Mouse (Mus musculus) intestine, postnatal 0 days (tissue): Measurements from ENCODE around the gene Rsph6a. TPM values are rescaled to one million over a fixed set of nuclear protein-coding genes. Genes with fewer than 3 reads are reported as not detected.
A peak's percentile ranks its signal among the peaks of the same experiment; 100 is the strongest.

Experiments
- ATAC-seq: fragments of 200-750 bp; cut with Nextera tagmentation; 2 replicates; pipeline ENCODE4 v1.8.0; 2017; ENCODE audit warnings: mild to moderate bottlenecking, moderate TSS enrichment, moderate library complexity
- H3K27ac ChIP-seq: fragments of 300-500 bp; sonication (generic); 2 replicates; pipeline ENCODE4 v1.5.1; 2014; ENCODE audit warnings: mild to moderate bottlenecking, low read depth, low read length, moderate library complexity
- H3K27me3 ChIP-seq: fragments of 300-500 bp; sonication (generic); replicated peaks from 2 replicates; pipeline ENCODE4 v1.6.1; 2014; ENCODE audit warnings: low read length, mixed read lengths; ENCODE audit not compliant: control insufficient read depth, insufficient read depth
- H3K36me3 ChIP-seq: fragments of 300-500 bp; sonication (generic); 2 replicates; pipeline ENCODE4 v1.6.1; 2014; ENCODE audit warnings: mild to moderate bottlenecking, moderate library complexity; ENCODE audit not compliant: control insufficient read depth, insufficient read depth
- H3K4me1 ChIP-seq: fragments of 300-500 bp; sonication (generic); replicated peaks from 2 replicates; pipeline ENCODE4 v1.6.1; 2014; ENCODE audit warnings: antibody characterized with exemption, low read length, mixed read lengths; ENCODE audit not compliant: control insufficient read depth, insufficient read depth
- H3K4me2 ChIP-seq: fragments of 300-500 bp; sonication (generic); replicated peaks from 2 replicates; pipeline ENCODE4 v1.6.1; 2014; ENCODE audit warnings: low read depth, mild to moderate bottlenecking, moderate library complexity
- H3K4me3 ChIP-seq: fragments of 300-500 bp; sonication (generic); 2 replicates; pipeline ENCODE4 v1.5.1; 2014; ENCODE audit warnings: low read depth, low read length
- H3K9ac ChIP-seq: fragments of 300-500 bp; sonication (generic); 2 replicates; pipeline ENCODE4 v1.6.1; 2014; ENCODE audit warnings: mild to moderate bottlenecking, low read depth, low read length
- H3K9me3 ChIP-seq: fragments of 300-500 bp; sonication (generic); 2 replicates; pipeline ENCODE4 v1.6.1; 2016; ENCODE audit warnings: mixed run types; ENCODE audit not compliant: control insufficient read depth
- CTCF ChIP-seq: sonication (generic); IDR thresholded peaks from 2 replicates; pipeline ENCODE4 v1.5.1; 2016; ENCODE audit warnings: low read depth, mild to moderate bottlenecking, control low read depth, antibody characterized with exemption, moderate library complexity
- WGBS: fragments of 180-500 bp; shearing (Covaris S2); extraction: QIAGEN DNeasy Blood & Tissue Kit; methylation state at CpG from one replicate; pipeline ENCODE4 v1.1.7; 2014; 5-methylcytosine and 5-hydroxymethylcytosine counted together
- polyA plus RNA-seq: library from polyadenylated mRNA; unstranded; fragments of >200 nt; fragmentation: Nextera tagmentation; extraction: Ambion mirVana; gene quantifications from 2 replicates; pipeline ENCODE4 v1.2.1, GENCODE M21; 2015

Rsph6a gene
- polyA plus RNA-seq, 1 experiment from 2014 or later: not detected

DNA sequence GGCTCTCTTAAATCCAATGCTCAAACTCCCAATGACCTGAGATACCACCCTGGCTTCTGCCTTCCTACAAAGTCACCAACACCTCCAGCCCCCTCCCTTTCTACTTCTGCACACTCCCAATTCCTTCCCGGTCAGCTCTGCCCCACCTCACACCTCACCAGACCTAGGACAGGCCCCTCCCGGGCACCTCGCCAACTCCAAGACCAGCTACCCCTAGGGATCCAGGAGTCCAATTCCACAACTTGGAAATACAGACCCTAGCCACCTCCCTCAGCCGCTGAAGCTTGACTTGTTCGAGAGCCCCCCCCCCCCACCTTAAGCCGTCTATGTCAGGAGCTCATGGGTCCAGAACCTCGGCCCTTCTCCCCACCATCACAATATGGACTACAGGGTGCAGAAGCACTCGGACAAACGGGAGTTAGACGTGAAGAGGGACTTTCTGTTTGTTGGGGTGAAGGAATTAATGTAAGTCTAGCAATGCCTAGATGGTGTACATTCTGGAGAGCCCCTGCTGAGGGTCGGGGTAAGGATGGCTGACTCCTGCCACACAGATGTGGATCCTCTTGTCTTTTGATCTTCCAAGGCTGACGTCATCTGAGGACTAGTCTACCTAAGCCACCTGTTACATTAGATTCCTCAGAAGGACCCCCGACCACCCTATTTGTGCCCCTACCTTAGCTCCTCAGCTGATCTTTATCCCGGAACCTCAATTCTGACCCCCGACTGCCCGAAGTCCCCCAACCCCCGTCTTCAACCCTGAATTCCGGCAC lies 32.1 kb upstream of the Rsph6a start:
- no peak for ATAC-seq
- peak overlapping the region; percentile 85 for H3K4me2 ChIP-seq
- peak overlapping the region; percentile 28; the same call in 1 of the 2 replicates for H3K9ac ChIP-seq
- no peak overlapping the region; the same call in 1 of the 2 replicates for H3K27ac ChIP-seq
- WGBS: 33% methylated on average over 18 of the region's 18 CpGs
- H3K4me3 ChIP-seq: peak overlapping the region; percentile 83
- H3K36me3 ChIP-seq: no peaks in the 10 kb centered on the region
- no peaks in the 10 kb centered on the region for H3K9me3 ChIP-seq
- H3K27me3 ChIP-seq: peaks cover 9% of the 10 kb centered on the region; the same call in 1 of the 2 replicates
- peaks cover 6% of the 10 kb centered on the region; the same call in 1 of the 2 replicates for H3K4me1 ChIP-seq
- TF ChIP-seq CTCF: no peak

DNA sequence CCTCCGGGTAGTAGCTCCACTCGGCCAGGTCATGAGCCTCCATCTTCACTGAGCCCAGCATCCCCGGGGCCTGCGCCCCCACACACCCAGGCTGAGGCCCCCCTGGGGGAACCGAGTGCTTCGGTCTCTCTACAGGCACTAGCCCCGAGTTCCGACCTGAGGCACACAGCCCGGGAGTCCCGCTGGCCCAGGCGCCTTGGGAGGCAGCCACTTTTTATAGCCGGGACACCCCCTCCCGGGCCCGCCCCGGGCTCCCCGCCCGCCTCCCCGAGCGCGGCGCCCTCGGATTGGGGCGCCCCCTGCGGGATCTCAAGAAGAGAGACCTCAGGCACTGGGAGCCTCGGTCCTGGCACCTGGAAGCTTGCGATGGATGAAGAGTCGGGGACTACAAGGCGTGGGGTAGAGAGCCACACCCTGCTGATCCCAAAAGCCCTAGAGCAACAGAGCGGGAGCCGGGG lies 31.1 kb upstream of the Rsph6a start, which contains the start of gene Foxa3:
Gene Foxa3 (minus strand): TSS at position 182 of the 458 bp plus-strand sequence.
- H3K4me2 ChIP-seq: peak within 1 kb of the TSS; percentile 85
- 2% methylated on average over 30 of the region's 30 CpGs for WGBS
- H3K4me3 ChIP-seq: peak within 1 kb of the TSS; percentile 83

DNA sequence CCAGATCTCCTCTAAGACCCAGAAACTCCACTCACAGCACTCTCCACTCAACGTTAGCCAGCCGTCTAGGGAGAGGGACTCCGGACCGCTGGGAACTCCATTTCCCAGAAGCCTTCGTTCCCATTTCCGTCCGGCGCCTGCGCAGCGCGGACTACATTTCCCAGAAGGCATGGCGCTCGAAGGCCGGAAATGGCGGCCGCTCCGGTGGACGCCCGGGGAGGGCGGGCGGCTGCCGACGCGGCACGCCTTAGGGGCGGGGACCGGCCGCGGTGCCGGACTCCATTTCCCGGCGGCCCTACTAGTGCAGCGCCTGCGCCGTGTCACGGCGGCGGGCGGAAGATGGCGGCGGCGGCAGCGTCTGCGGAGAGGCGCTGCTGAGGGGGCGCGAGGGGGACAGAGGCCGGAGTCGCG lies 30.4 kb upstream of the Rsph6a start, which contains the start of gene Sympk:
Gene Sympk (plus strand): TSS at position 282 of the 411 bp plus-strand sequence.
- WGBS: under 1% methylated on average over 49 of the region's 50 CpGs
- Histone ChIP-seq H3K4me2 (peak within 1 kb of the TSS; percentile 85), H3K9me3 (no peaks in the 10 kb centered on the region), H3K4me1 (peaks cover 6% of the 10 kb centered on the region; the same call in 1 of the 2 replicates), H3K27ac (peak within 1 kb of the TSS; percentile 23; the same call in 1 of the 2 replicates), H3K36me3 (peaks cover 6% of the 10 kb centered on the region; the same call in 1 of the 2 replicates), H3K27me3 (peaks cover 9% of the 10 kb centered on the region; the same call in 1 of the 2 replicates), H3K9ac (peak within 1 kb of the TSS; percentile 79), H3K4me3 (peak within 1 kb of the TSS; percentile 83)
- TF ChIP-seq CTCF: no peak
- ATAC-seq: peak; percentile 92

More for the DNA sequence above, 31.1 kb upstream of the Rsph6a start, which contains the start of gene Foxa3:
- peak within 1 kb of the TSS; percentile 23; the same call in 1 of the 2 replicates for H3K27ac ChIP-seq
- H3K9ac ChIP-seq: peak within 1 kb of the TSS; percentile 79
- peak; percentile 67 for TF ChIP-seq CTCF
- peak; percentile 60 for ATAC-seq
- peaks cover 6% of the 10 kb centered on the region; the same call in 1 of the 2 replicates for H3K4me1 ChIP-seq
- H3K9me3 ChIP-seq: no peaks in the 10 kb centered on the region
- no peaks in the 10 kb centered on the region for H3K36me3 ChIP-seq
- peaks cover 9% of the 10 kb centered on the region; the same call in 1 of the 2 replicates for H3K27me3 ChIP-seq

DNA sequence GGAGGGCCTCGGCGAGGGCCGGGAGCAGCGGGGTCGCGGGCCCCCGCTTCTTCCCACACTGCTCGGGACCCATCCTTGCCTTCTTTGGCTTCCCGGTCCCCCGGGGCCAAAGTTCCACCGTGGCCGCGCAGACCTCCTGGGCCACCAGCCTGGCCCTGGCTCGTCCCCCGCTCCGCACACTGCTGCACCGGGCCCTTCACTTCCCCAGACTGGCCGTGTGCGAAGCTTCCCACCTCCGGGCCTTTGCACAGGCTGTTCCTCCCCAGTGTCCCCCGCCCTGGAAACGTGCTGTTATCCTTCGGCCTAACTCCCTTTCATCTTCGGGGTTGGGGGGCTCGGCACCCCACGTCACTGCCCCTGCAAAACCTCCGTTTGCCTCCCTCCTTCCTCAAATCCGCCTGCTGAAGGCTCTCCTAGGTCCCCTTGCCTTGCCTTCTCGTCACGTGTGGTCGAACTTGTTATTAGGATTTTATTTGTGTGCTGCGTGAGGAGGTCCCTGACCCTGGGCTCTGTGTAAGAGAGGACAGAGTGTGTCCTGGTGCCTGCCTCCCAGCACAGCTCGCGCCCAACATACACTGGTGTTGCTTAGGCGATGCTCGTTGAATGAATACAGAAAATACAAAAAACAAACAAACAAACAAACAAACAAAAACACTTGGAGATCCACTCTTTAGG lies 29.8 kb upstream of the Rsph6a start:
- peak overlapping the region; percentile 85 for H3K4me2 ChIP-seq
- peak overlapping the region; percentile 23; the same call in 1 of the 2 replicates for H3K27ac ChIP-seq
- H3K9me3 ChIP-seq: no peaks in the 10 kb centered on the region
- peak overlapping the region; percentile 79 for H3K9ac ChIP-seq
- TF ChIP-seq CTCF: no peak
- peak overlapping the region; percentile 83 for H3K4me3 ChIP-seq
- peaks cover 6% of the 10 kb centered on the region; the same call in 1 of the 2 replicates for H3K4me1 ChIP-seq
- ATAC-seq: peak; percentile 37
- WGBS: under 1% methylated on average over 34 of the region's 36 CpGs
- peaks cover 12% of the 10 kb centered on the region for H3K36me3 ChIP-seq
- H3K27me3 ChIP-seq: peaks cover 9% of the 10 kb centered on the region; the same call in 1 of the 2 replicates

DNA sequence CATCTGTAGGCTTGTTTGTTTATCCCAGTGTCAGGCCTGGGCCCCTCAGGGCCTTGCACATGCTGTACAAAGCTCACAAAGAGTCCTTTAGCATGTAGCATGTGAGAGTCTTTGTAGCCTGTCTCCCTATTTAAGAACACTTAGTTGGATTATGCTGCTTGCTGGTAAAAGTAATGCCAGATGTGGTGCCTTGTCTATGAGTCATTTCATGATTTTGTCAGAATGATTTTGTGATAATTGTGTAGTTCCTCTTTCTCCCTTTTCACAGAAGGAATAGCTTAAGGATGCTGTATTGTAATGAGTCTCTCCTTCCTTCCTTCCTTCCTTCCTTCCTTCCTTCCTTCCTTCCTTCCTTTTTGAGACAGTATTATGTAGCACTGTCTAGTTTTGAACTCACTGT lies 26.4 kb upstream of the Rsph6a start:
- Histone ChIP-seq H3K4me3 (no peak overlapping the region), H3K9me3 (no peaks in the 10 kb centered on the region), H3K4me2 (no peak overlapping the region), H3K27me3 (peaks cover 5% of the 10 kb centered on the region; the same call in 1 of the 2 replicates), H3K4me1 (peaks cover 6% of the 10 kb centered on the region; the same call in 1 of the 2 replicates), H3K27ac (no peak overlapping the region), H3K9ac (no peak overlapping the region), H3K36me3 (peaks cover 43% of the 10 kb centered on the region)
- TF ChIP-seq CTCF: no peak
- ATAC-seq: no peak
